9 mouse cellular contexts compared by ENCODE assay signal in the genomic region with DNA sequence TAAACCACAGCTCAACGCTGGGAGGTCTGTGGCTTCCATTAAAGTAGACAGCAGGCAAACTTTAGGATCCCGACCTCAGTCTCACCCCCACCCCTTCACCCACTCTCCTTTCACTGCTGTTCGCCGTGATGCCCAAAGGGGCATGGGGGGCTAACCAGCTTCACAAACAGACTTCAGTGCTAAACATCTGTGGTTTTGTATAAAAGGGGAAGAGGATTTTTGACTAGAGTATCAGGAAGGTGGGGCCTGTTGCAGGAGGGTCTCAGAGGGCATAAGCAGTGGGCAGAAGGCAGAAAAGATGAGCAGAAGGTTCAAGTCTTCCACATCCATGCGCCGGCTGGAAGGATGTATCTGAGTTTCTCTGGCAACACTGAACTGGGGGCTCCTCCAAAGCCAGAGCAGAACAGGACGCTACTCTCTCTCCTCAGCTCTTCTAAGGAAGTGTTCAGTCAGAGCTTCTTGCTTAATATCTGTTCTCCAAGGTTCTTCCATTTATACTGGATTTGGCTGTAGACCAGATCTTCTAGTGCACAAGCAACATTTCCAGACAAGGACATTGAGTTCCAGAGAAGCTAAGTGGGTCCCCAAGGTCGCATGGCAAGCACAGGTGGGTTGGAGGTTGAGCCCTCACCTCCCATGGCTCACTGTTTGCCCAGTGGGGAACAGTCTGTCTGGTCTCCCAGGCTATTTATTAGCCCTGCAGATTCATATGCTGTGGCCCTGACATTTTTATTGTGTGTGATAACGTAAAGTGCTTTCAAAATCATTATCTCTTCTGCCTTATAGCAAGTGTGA. TPM values are rescaled to one million over a fixed set of nuclear protein-coding genes. Genes with fewer than 3 reads are reported as not detected.
DNase-seq lines count a peak whose midpoint lies in the region; ATAC-seq and TF ChIP-seq lines count a peak whose summit lies in the region.
"Had no signal": no experiment of that assay in that cellular context is flagged by ENCODE, and none has a peak within 500 bp of the region (broad histone marks: within the 10 kb centered on the region; RNA-seq: fewer than 3 reads in every experiment).

No protein-coding gene starts in this region.

- no peak overlapping the region for H3K27ac ChIP-seq in neural tube, embryonic 11.5 days (ENCODE audit: low read depth, low read length)
- H3K27ac ChIP-seq in limb, embryonic 15.5 days = no peak overlapping the region
- no peak overlapping the region for H3K27ac ChIP-seq in stomach, postnatal 0 days (replicated peaks)

- TF ChIP-seq CTCF in stomach, postnatal 0 days (IDR thresholded peaks at IDR 0.05; ENCODE audit: low read depth) = no peak

- 57% methylated on average over 9 of the region's 9 CpGs for WGBS in neural tube, embryonic 11.5 days
- WGBS in limb, embryonic 15.5 days = 58% methylated on average over 9 of the region's 9 CpGs
- WGBS in stomach, postnatal 0 days = 79% methylated on average over 9 of the region's 9 CpGs

- TF ChIP-seq EP300 in stomach, postnatal 0 days (optimal IDR thresholded peaks at IDR 0.05) = no peak

- H3K4me3 ChIP-seq in neural tube, embryonic 11.5 days (ENCODE audit: low read depth, low read length) = peak overlapping the region; percentile 75
- H3K4me3 ChIP-seq in limb, embryonic 15.5 days = no peak overlapping the region; the same call in 1 of the 2 replicates
- no peak overlapping the region; the same call in 1 of the 2 replicates for H3K4me3 ChIP-seq in stomach, postnatal 0 days (ENCODE audit: low read depth, low read length)

- H3K4me1 ChIP-seq in neural tube, embryonic 11.5 days (ENCODE audit: control insufficient read depth, insufficient read depth, low read length) = peaks cover 21% of the 10 kb centered on the region
- peaks cover 23% of the 10 kb centered on the region for H3K4me1 ChIP-seq in limb, embryonic 15.5 days
- no peaks in the 10 kb centered on the region for H3K4me1 ChIP-seq in stomach, postnatal 0 days (replicated peaks; ENCODE audit: control insufficient read depth, insufficient read depth)

- H3K27me3 ChIP-seq in neural tube, embryonic 11.5 days (ENCODE audit: control insufficient read depth, insufficient read depth, low read length) = no peaks in the 10 kb centered on the region
- no peaks in the 10 kb centered on the region for H3K27me3 ChIP-seq in limb, embryonic 15.5 days
- H3K27me3 ChIP-seq in stomach, postnatal 0 days (ENCODE audit: control insufficient read depth, insufficient read depth, low read length) = no peaks in the 10 kb centered on the region

- DNase-seq in adrenal gland, postnatal 10 days = peak; percentile 32
- no peak for DNase-seq in adrenal gland, adult 18-20 months (ENCODE audit: low spot score in 2 of 2)
- DNase-seq in neural tube, embryonic 11.5 days (ENCODE audit: low spot score) = no peak
- no peak for DNase-seq in neural tube, embryonic 10.5 days (ENCODE audit: extremely low spot score, low spot score)
- no peak for DNase-seq in stomach, postnatal 0 days (ENCODE audit: low spot score)
- no peak for DNase-seq in urinary bladder, adult 18-20 months (ENCODE audit: low spot score in 2 of 2)
- DNase-seq in right cerebral cortex, postnatal 25 days = no peak
- DNase-seq: kidney, adult 11 months had no signal

- H3K36me3 ChIP-seq in neural tube, embryonic 11.5 days (ENCODE audit: control insufficient read depth, insufficient read depth, low read length) = no peaks in the 10 kb centered on the region
- H3K36me3 ChIP-seq in limb, embryonic 15.5 days = 0 out of 2 replicates have a peak, but pooled peaks cover 7% of the 10 kb centered on the region
- H3K36me3 ChIP-seq in stomach, postnatal 0 days (ENCODE audit: control insufficient read depth, insufficient read depth, low read length) = no peaks in the 10 kb centered on the region

- peak overlapping the region; percentile 18; the same call in 1 of the 2 replicates for H3K9ac ChIP-seq in neural tube, embryonic 11.5 days (ENCODE audit: low read length)
- H3K9ac ChIP-seq in limb, embryonic 15.5 days = no peak overlapping the region
- H3K9ac ChIP-seq in stomach, postnatal 0 days (ENCODE audit: low read length) = 0 out of 2 replicates have a peak overlapping the region, but pooled peaks have one; percentile 2

- H3K9me3 ChIP-seq in neural tube, embryonic 11.5 days (ENCODE audit: control insufficient read depth, low read length) = no peaks in the 10 kb centered on the region
- H3K9me3 ChIP-seq in limb, embryonic 15.5 days = no peaks in the 10 kb centered on the region
- H3K9me3 ChIP-seq in stomach, postnatal 0 days (ENCODE audit: control insufficient read depth, low read length) = no peaks in the 10 kb centered on the region

- ATAC-seq in neural tube, embryonic 11.5 days (ENCODE audit: insufficient read depth, low FRiP score, low TSS enrichment) = no peak
- no peak for ATAC-seq in limb, embryonic 15.5 days (ENCODE audit: insufficient number of reproducible peaks, low FRiP score, low TSS enrichment, low read depth)
- ATAC-seq in stomach, postnatal 0 days (ENCODE audit: low FRiP score, low TSS enrichment) = no peak

- peak overlapping the region; percentile 98 for H3K4me2 ChIP-seq in neural tube, embryonic 11.5 days (ENCODE audit: low read depth)
- peak overlapping the region; percentile 94 for H3K4me2 ChIP-seq in limb, embryonic 15.5 days
- peak overlapping the region; percentile 98 for H3K4me2 ChIP-seq in stomach, postnatal 0 days (replicated peaks; ENCODE audit: low read depth)

RNA-seq across cellular contexts. Expression of gene Prkce, which starts 2.8 kb away (rescaled TPM):
- total RNA-seq in adrenal gland, postnatal 10 days (2021) = 10 to 100 TPM; 22.8 to 31.8 TPM
- 10 to 100 TPM; 17.5 to 22.9 TPM for total RNA-seq in adrenal gland, adult 18-20 months (2021)
- polyA plus RNA-seq in neural tube, embryonic 11.5 days (2014; fragmentation: Nextera tagmentation; extraction: Ambion mirVana) = 13.3 and 14.8 TPM in 2 replicates
- 6.5 and 6.8 TPM in 2 replicates for polyA plus RNA-seq in limb, embryonic 15.5 days (2015; fragmentation: Nextera tagmentation; extraction: Ambion mirVana)
- 3.0 and 3.4 TPM in 2 replicates for polyA plus RNA-seq in stomach, postnatal 0 days (2015; fragmentation: Nextera tagmentation; extraction: Ambion mirVana)

RNA-seq across cellular contexts. Expression of gene Srbd1, which starts 25.4 kb away (rescaled TPM):
- total RNA-seq in adrenal gland, postnatal 10 days (2021) = 10 to 100 TPM; 17.3 to 18.3 TPM
- 10 to 100 TPM; 15.3 to 16.9 TPM for total RNA-seq in adrenal gland, adult 18-20 months (2021)
- polyA plus RNA-seq in neural tube, embryonic 11.5 days (2014; fragmentation: Nextera tagmentation; extraction: Ambion mirVana) = 9.7 and 12.0 TPM in 2 replicates
- 14.5 and 15.0 TPM in 2 replicates for polyA plus RNA-seq in limb, embryonic 15.5 days (2015; fragmentation: Nextera tagmentation; extraction: Ambion mirVana)
- polyA plus RNA-seq in stomach, postnatal 0 days (2015; fragmentation: Nextera tagmentation; extraction: Ambion mirVana) = 4.4 and 5.0 TPM in 2 replicates
